Mouse (Mus musculus) forebrain, embryonic 16.5 days (tissue): ENCODE results near the gene Lrrc4c. TPM values are rescaled to one million over a fixed set of nuclear protein-coding genes. Genes with fewer than 3 reads are reported as not detected.

Experiments
- ATAC-seq: fragments of 200-750 bp; cut with Nextera tagmentation; 2 replicates; pipeline ENCODE4 v1.8.0; 2017; ENCODE audit warnings: mild to moderate bottlenecking, moderate library complexity
- H3K27ac ChIP-seq: fragments of 300-500 bp; sonication (generic); 2 replicates; pipeline ENCODE4 v1.5.1; 2014; ENCODE audit warnings: low read length, control low read depth
- H3K27me3 ChIP-seq: fragments of 300-500 bp; sonication (generic); replicated peaks from 2 replicates; pipeline ENCODE4 v1.6.1; 2014; ENCODE audit warnings: low read length; ENCODE audit not compliant: control insufficient read depth, insufficient read depth
- H3K36me3 ChIP-seq: fragments of 300-500 bp; sonication (generic); 2 replicates; pipeline ENCODE4 v1.6.1; 2014; ENCODE audit not compliant: control insufficient read depth, insufficient read depth
- H3K4me1 ChIP-seq: fragments of 300-500 bp; sonication (generic); replicated peaks from 2 replicates; pipeline ENCODE4 v1.6.1; 2014; ENCODE audit warnings: low read length; ENCODE audit not compliant: control insufficient read depth, insufficient read depth
- H3K4me2 ChIP-seq: fragments of 300-500 bp; sonication (generic); 2 replicates; pipeline ENCODE4 v1.6.1; 2014; ENCODE audit warnings: mild to moderate bottlenecking, low read length, control low read depth
- H3K4me3 ChIP-seq: fragments of 300-500 bp; sonication (generic); replicated peaks from 2 replicates; pipeline ENCODE4 v1.5.1; 2014; ENCODE audit warnings: mild to moderate bottlenecking, low read length, control low read depth
- H3K9ac ChIP-seq: fragments of 300-500 bp; sonication (generic); replicated peaks from 2 replicates; pipeline ENCODE4 v1.6.1; 2014; ENCODE audit warnings: low read depth, low read length, control low read depth
- H3K9me3 ChIP-seq: fragments of 300-500 bp; sonication (generic); 2 replicates; pipeline ENCODE4 v1.6.1; 2016; ENCODE audit warnings: low read length; ENCODE audit not compliant: control insufficient read depth
- WGBS: fragments of 180-500 bp; shearing (Covaris S2); extraction: QIAGEN DNeasy Blood & Tissue Kit; methylation state at CpG from one replicate; pipeline ENCODE4 v1.1.7; 2014; 5-methylcytosine and 5-hydroxymethylcytosine counted together
- microRNA-seq: library from miRNA; unstranded; fragments of <30 nt; microRNA quantifications from one replicate; pipeline ENCODE4, GENCODE M21; 2017
- polyA plus RNA-seq: library from polyadenylated mRNA; unstranded; fragments of >200 nt; fragmentation: Nextera tagmentation; extraction: Ambion mirVana; gene quantifications from 2 replicates; pipeline ENCODE4 v1.2.1, GENCODE M21; 2015

Lrrc4c gene
- polyA plus RNA-seq, 1 experiment from 2014 or later, result 30.9 TPM

DNA sequence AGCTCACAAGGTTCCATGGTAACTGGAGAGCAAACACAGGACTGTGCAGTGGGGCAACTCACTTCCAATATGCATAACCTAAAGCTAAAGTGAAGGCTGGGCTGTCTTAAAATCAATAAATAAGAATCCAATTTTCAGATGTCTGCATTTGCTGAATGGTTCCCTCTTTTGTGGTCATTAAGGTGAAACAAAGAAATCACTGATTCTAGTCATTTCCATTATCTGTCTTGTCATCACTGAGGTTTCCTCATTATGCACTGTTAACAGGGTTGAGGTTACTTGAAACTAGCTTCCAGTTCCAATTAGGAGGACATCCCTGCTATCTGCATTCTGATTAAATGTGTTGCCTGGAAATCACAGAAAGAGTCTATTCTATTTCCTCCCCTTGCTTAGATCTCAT, 1291.5 kb downstream of the Lrrc4c start:
- Histone ChIP-seq H3K4me3 (no peak overlapping the region), H3K27ac (no peak overlapping the region)
- no peak for ATAC-seq

DNA sequence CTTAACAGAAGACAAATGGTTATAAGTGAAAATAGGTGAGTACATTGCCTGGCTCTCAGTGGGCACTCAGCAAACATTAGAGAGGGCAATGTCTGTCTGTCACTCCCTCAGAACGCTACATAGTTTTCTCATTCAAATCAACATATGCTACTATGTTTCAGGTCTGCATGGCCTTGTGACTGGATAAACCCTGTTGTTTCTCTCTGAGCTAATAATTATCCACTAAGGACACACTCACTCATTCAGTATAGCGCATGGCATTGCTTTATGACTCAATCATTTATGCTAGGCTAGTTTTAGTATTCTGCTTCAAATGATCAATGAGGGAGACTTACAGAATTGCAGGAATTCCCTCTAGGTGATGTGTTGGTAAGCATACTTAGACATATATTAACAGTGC, 1292.6 kb downstream of the Lrrc4c start:
- Histone ChIP-seq H3K36me3 (no peaks in the 10 kb centered on the region), H3K4me3 (no peak overlapping the region), H3K27ac (no peak overlapping the region), H3K4me2 (no peak overlapping the region), H3K9me3 (no peaks in the 10 kb centered on the region), H3K9ac (no peak overlapping the region), H3K27me3 (no peaks in the 10 kb centered on the region), H3K4me1 (no peaks in the 10 kb centered on the region)
- no peak for ATAC-seq
- WGBS, result 63% methylated on average over 2 of the region's 2 CpGs

More for the DNA sequence above, 1291.5 kb downstream of the Lrrc4c start:
- H3K27me3 ChIP-seq, result no peaks in the 10 kb centered on the region
- H3K9me3 ChIP-seq, result no peaks in the 10 kb centered on the region
- no peaks in the 10 kb centered on the region; the same call in 1 of the 2 replicates for H3K4me1 ChIP-seq
- H3K36me3 ChIP-seq, result no peaks in the 10 kb centered on the region
- no peak overlapping the region for H3K4me2 ChIP-seq
- no peak overlapping the region for H3K9ac ChIP-seq

GRCm38 (mm10) chr2:97614724-97615123, 1296.8 kb downstream of the Lrrc4c start:
- Histone ChIP-seq H3K4me1 (no peaks in the 10 kb centered on the region), H3K27ac (no peak overlapping the region), H3K27me3 (no peaks in the 10 kb centered on the region), H3K36me3 (no peaks in the 10 kb centered on the region), H3K9me3 (no peaks in the 10 kb centered on the region), H3K4me3 (no peak overlapping the region), H3K4me2 (no peak overlapping the region), H3K9ac (no peak overlapping the region)
- no peak for ATAC-seq
- WGBS, result 82% methylated on average over 2 of the region's 2 CpGs

GRCm38 (mm10) chr2:97618589-97618988, 1300.6 kb downstream of the Lrrc4c start:
- H3K27ac ChIP-seq, result no peak overlapping the region
- WGBS, result 93% methylated on average over 1 of the region's 1 CpGs
- ATAC-seq, result no peak

DNA sequence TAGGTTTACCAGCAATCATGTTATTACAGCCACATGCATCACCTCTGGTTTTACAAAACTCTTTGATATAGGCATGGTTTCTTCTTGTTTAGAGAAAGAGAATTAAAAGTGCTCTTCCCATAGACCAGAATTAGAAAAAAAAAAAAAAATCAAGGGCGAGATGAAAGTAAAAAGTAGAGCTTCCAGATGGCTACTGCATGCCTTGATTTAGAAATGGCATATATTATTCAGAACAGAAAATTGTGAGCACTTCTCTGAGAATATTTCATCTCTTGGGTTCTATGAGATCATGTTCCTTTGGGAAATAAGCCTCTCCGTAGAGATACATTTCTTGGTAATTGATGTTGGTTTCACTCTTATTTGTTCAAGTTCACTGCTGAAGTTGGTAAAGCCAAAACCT, 1322.0 kb downstream of the Lrrc4c start:
- H3K9me3 ChIP-seq, result no peaks in the 10 kb centered on the region
- no peak for ATAC-seq
- H3K27ac ChIP-seq, result no peak overlapping the region
- no peaks in the 10 kb centered on the region for H3K36me3 ChIP-seq
- H3K9ac ChIP-seq, result no peak overlapping the region
- H3K4me1 ChIP-seq, result no peaks in the 10 kb centered on the region
- H3K4me2 ChIP-seq, result no peak overlapping the region
- no peak overlapping the region for H3K4me3 ChIP-seq
- WGBS, result 88% methylated on average over 2 of the region's 2 CpGs
- no peaks in the 10 kb centered on the region for H3K27me3 ChIP-seq

More at GRCm38 (mm10) chr2:97618589-97618988, 1300.6 kb downstream of the Lrrc4c start:
- H3K27me3 ChIP-seq, result no peaks in the 10 kb centered on the region
- no peak overlapping the region for H3K9ac ChIP-seq
- no peaks in the 10 kb centered on the region for H3K9me3 ChIP-seq
- H3K4me3 ChIP-seq, result no peak overlapping the region
- H3K36me3 ChIP-seq, result no peaks in the 10 kb centered on the region
- H3K4me1 ChIP-seq, result no peaks in the 10 kb centered on the region
- no peak overlapping the region for H3K4me2 ChIP-seq

GRCm38 (mm10) chr2:97641661-97642060, 1323.7 kb downstream of the Lrrc4c start:
- ATAC-seq, result no peak
- Histone ChIP-seq H3K36me3 (no peaks in the 10 kb centered on the region), H3K4me1 (no peaks in the 10 kb centered on the region), H3K4me2 (no peak overlapping the region), H3K27ac (no peak overlapping the region), H3K4me3 (no peak overlapping the region), H3K27me3 (no peaks in the 10 kb centered on the region), H3K9me3 (no peaks in the 10 kb centered on the region; the same call in 1 of the 2 replicates), H3K9ac (no peak overlapping the region)

GRCm38 (mm10) chr2:97652711-97653110, 1334.7 kb downstream of the Lrrc4c start:
- ATAC-seq, result no peak
- H3K4me3 ChIP-seq, result no peak overlapping the region
- WGBS, result 9% methylated on average over 1 of the region's 1 CpGs

More at GRCm38 (mm10) chr2:97652711-97653110, 1334.7 kb downstream of the Lrrc4c start:
- no peaks in the 10 kb centered on the region for H3K4me1 ChIP-seq
- H3K4me2 ChIP-seq, result no peak overlapping the region
- H3K27ac ChIP-seq, result no peak overlapping the region
- no peaks in the 10 kb centered on the region for H3K27me3 ChIP-seq
- no peak overlapping the region for H3K9ac ChIP-seq
- no peaks in the 10 kb centered on the region for H3K36me3 ChIP-seq
- no peaks in the 10 kb centered on the region for H3K9me3 ChIP-seq

Small RNA genes lying within 50 kb of the gene (microRNA-seq; reads per million reads assigned to microRNA genes)
- gene Gm44320, result not detected
